Mouse (Mus musculus) MEL (cell line): ENCODE data around the gene Arnt2. TPM values are rescaled to one million over a fixed set of nuclear protein-coding genes. Genes with fewer than 3 reads are reported as not detected.

ENCODE experiments used
- DNase-seq: peaks from one replicate; pipeline ENCODE4 v3.0.0; 2011; ENCODE audit warnings: low read depth, low spot score
- H3K27ac ChIP-seq: 2 replicates; pipeline ENCODE4 v1.5.1; 2012; ENCODE audit warnings: low read depth, mild to moderate bottlenecking, control low read depth, low read length, moderate library complexity; ENCODE audit not compliant: control insufficient read depth
- H3K27me3 ChIP-seq, 2 experiments: fragments of 150-350 bp in 1 of 2; sonication (generic) in 1 of 2; 2 replicates each; pipeline ENCODE4 v1.6.1; 2012; ENCODE audit warnings: low read length in 2 of 2, mild to moderate bottlenecking in 2 of 2, improper control_type of control experiment in 1 of 2, moderate library complexity in 1 of 2; ENCODE audit not compliant: insufficient read depth in 2 of 2, control insufficient read depth in 1 of 2
- H3K36me3 ChIP-seq, 2 experiments: 2 replicates each; pipeline ENCODE4 v1.6.1; 2012 to 2014; ENCODE audit warnings: low read length in 2 of 2, improper control_type of control experiment in 1 of 2, inconsistent platforms in 1 of 2, mild to moderate bottlenecking in 1 of 2; ENCODE audit not compliant: insufficient read depth in 2 of 2, control insufficient read depth in 1 of 2
- H3K4me1 ChIP-seq, 2 experiments: fragments of 150-350 bp in 1 of 2; sonication (generic) in 1 of 2; 2 replicates each; pipeline ENCODE4 v1.6.1; 2012; ENCODE audit warnings: low read length in 2 of 2, improper control_type of control experiment in 1 of 2, mild to moderate bottlenecking in 1 of 2; ENCODE audit not compliant: insufficient read depth in 2 of 2, control insufficient read depth in 1 of 2
- H3K4me3 ChIP-seq, 2 experiments: fragments of 150-350 bp in 1 of 2; sonication (generic) in 1 of 2; 2 replicates each; pipeline ENCODE4 v1.5.1; 2012; ENCODE audit warnings: low read depth in 2 of 2, low read length in 2 of 2, mild to moderate bottlenecking in 2 of 2, moderate library complexity in 2 of 2, control low read depth in 1 of 2, improper control_type of control experiment in 1 of 2; ENCODE audit not compliant: control insufficient read depth in 1 of 2, insufficient read depth in 1 of 2
- H3K79me2 ChIP-seq: 2 replicates; pipeline ENCODE4 v1.6.1; 2012; ENCODE audit warnings: mild to moderate bottlenecking, low read length, moderate library complexity; ENCODE audit not compliant: control insufficient read depth, poor library complexity, insufficient read depth
- H3K9ac ChIP-seq: 2 replicates; pipeline ENCODE4 v1.6.1; 2012; ENCODE audit warnings: low read depth, mild to moderate bottlenecking, control low read depth, low read length, moderate library complexity; ENCODE audit not compliant: control insufficient read depth, poor library complexity, severe bottlenecking
- H3K9me3 ChIP-seq: fragments of 150-350 bp; sonication (generic); replicated peaks from 2 replicates; pipeline ENCODE4 v1.6.1; 2012; ENCODE audit warnings: mild to moderate bottlenecking, low read length, improper control_type of control experiment, moderate library complexity; ENCODE audit not compliant: insufficient read depth
- BHLHE40 ChIP-seq: IDR thresholded peaks from 2 replicates; pipeline ENCODE4 v1.6.1; 2012; ENCODE audit warnings: low read depth, mild to moderate bottlenecking, inconsistent platforms, low read length, improper control_type of control experiment, borderline replicate concordance
- CHD1 ChIP-seq: IDR thresholded peaks from 2 replicates; pipeline ENCODE4 v1.6.1; 2012; ENCODE audit warnings: low read depth, mild to moderate bottlenecking, inconsistent platforms, low read length, improper control_type of control experiment
- CHD2 ChIP-seq: IDR thresholded peaks from 2 replicates; pipeline ENCODE4 v1.6.1; 2011; ENCODE audit warnings: low read length, improper control_type of control experiment
- CTCF ChIP-seq, 3 experiments: IDR thresholded peaks in 2 of 3; conservative IDR thresholded peaks in 1 of 3; 2 replicates each; pipeline ENCODE4 v1.5.1; 2011 to 2012; ENCODE audit warnings: low read length in 3 of 3, low read depth in 2 of 3, mild to moderate bottlenecking in 2 of 3, improper control_type of control experiment in 1 of 3, inconsistent platforms in 1 of 3, mixed read lengths in 1 of 3, moderate library complexity in 1 of 3; ENCODE audit not compliant: control insufficient read depth in 1 of 3, insufficient read depth in 1 of 3, poor library complexity in 1 of 3, severe bottlenecking in 1 of 3
- E2F4 ChIP-seq: IDR thresholded peaks from 2 replicates; pipeline ENCODE4 v1.6.1; 2011; ENCODE audit warnings: low read depth, low read length, improper control_type of control experiment, borderline replicate concordance
- ELF1 ChIP-seq: IDR thresholded peaks from 2 replicates; pipeline ENCODE4 v1.6.1; 2014; ENCODE audit warnings: low read depth, mild to moderate bottlenecking, inconsistent platforms, low read length, improper control_type of control experiment, moderate library complexity
- ETS1 ChIP-seq: IDR thresholded peaks from 2 replicates; pipeline ENCODE4 v1.6.1; 2012; ENCODE audit warnings: low read depth, mild to moderate bottlenecking, inconsistent platforms, low read length, improper control_type of control experiment, moderate library complexity
- GATA1 ChIP-seq: IDR thresholded peaks from 2 replicates; pipeline ENCODE4 v1.6.1; 2011; ENCODE audit warnings: low read depth, low read length, improper control_type of control experiment
- MAFK ChIP-seq: IDR thresholded peaks from 2 replicates; pipeline ENCODE4 v1.6.1; 2011; ENCODE audit warnings: low read depth, mild to moderate bottlenecking, low read length, improper control_type of control experiment, borderline replicate concordance
- MEF2A ChIP-seq: IDR thresholded peaks from 2 replicates; pipeline ENCODE4 v1.6.1; 2014; ENCODE audit warnings: low read depth, mild to moderate bottlenecking, inconsistent platforms, low read length, improper control_type of control experiment; ENCODE audit not compliant: poor library complexity, insufficient replicate concordance, severe bottlenecking; ENCODE audit errors: extremely low read depth
- MXI1 ChIP-seq: IDR thresholded peaks from 2 replicates; pipeline ENCODE4 v1.6.1; 2011; ENCODE audit warnings: mild to moderate bottlenecking, low read depth, low read length, improper control_type of control experiment
- MYC ChIP-seq: IDR thresholded peaks from 2 replicates; pipeline ENCODE4 v1.6.1; 2011; ENCODE audit warnings: low read depth, mild to moderate bottlenecking, low read length, improper control_type of control experiment, moderate library complexity
- NRF1 ChIP-seq: IDR thresholded peaks from 2 replicates; pipeline ENCODE4 v1.6.1; 2014; ENCODE audit warnings: low read depth, mild to moderate bottlenecking, inconsistent platforms, low read length, improper control_type of control experiment, moderate library complexity; ENCODE audit not compliant: poor library complexity, insufficient read depth, severe bottlenecking
- POLR2A ChIP-seq, 2 experiments: IDR thresholded peaks; 2 replicates each; pipeline ENCODE4 v1.6.1; 2011 to 2012; ENCODE audit warnings: low read length in 2 of 2, mild to moderate bottlenecking in 2 of 2, control low read depth in 1 of 2, improper control_type of control experiment in 1 of 2, low read depth in 1 of 2, moderate library complexity in 1 of 2; ENCODE audit not compliant: control insufficient read depth in 1 of 2, insufficient read depth in 1 of 2, poor library complexity in 1 of 2
- POLR2AphosphoS5 ChIP-seq: IDR thresholded peaks from 2 replicates; pipeline ENCODE4 v1.6.1; 2012; ENCODE audit warnings: low read depth, borderline replicate concordance, mild to moderate bottlenecking, inconsistent platforms, low read length, moderate library complexity, mixed read lengths
- RAD21 ChIP-seq: IDR thresholded peaks from 2 replicates; pipeline ENCODE4 v1.6.1; 2011; ENCODE audit warnings: mild to moderate bottlenecking, low read depth, low read length, improper control_type of control experiment
- SIN3A ChIP-seq: IDR thresholded peaks from 2 replicates; pipeline ENCODE4 v1.6.1; 2012; ENCODE audit warnings: low read length, improper control_type of control experiment, inconsistent platforms
- TCF12 ChIP-seq: IDR thresholded peaks from 2 replicates; pipeline ENCODE4 v1.6.1; 2014; ENCODE audit warnings: low read depth, mild to moderate bottlenecking, inconsistent platforms, low read length, improper control_type of control experiment, moderate library complexity
- USF2 ChIP-seq, 2 experiments: IDR thresholded peaks; 2 replicates each; pipeline ENCODE4 v1.6.1; 2011 to 2012; ENCODE audit warnings: improper control_type of control experiment in 2 of 2, low read length in 2 of 2, borderline replicate concordance in 1 of 2, inconsistent platforms in 1 of 2, low read depth in 1 of 2, mild to moderate bottlenecking in 1 of 2; ENCODE audit not compliant: insufficient read depth in 1 of 2
- ZC3H11A ChIP-seq: IDR thresholded peaks from 2 replicates; pipeline ENCODE4 v1.6.1; 2012; ENCODE audit warnings: low read depth, mild to moderate bottlenecking, inconsistent platforms, low read length, improper control_type of control experiment
- ZMIZ1 ChIP-seq: IDR thresholded peaks from 2 replicates; pipeline ENCODE4 v1.6.1; 2012; ENCODE audit warnings: low read depth, mild to moderate bottlenecking, inconsistent platforms, low read length, improper control_type of control experiment, moderate library complexity
- polyA plus RNA-seq, 2 experiments: library from polyadenylated mRNA; stranded (reverse) in 1 of 2; unstranded in 1 of 2; fragments of >175 nt in 1 of 2; fragments of >200 nt in 1 of 2; gene quantifications; 2 replicates each; pipeline versions ENCODE4 v1.2.1 to v1.2.4; 2012; ENCODE audit warnings: low replicate concordance in 2 of 2, low read depth in 1 of 2; ENCODE audit not compliant: insufficient read length in 2 of 2, insufficient read depth in 1 of 2, missing spikeins in 1 of 2
- total RNA-seq: library from RNA; depleted of rRNA; stranded (reverse); fragments of 300-350 nt; gene quantifications from 2 replicates; pipeline ENCODE4 v1.2.3, GENCODE M21; 2012

Arnt2 gene
- total and polyA plus RNA-seq, 3 experiments = not detected

- no peak for DNase-seq
- TF ChIP-seq CHD2 (no peak), ZMIZ1 (no peak), SIN3A (no peak), POLR2A (IDR thresholded peaks at IDR 0.05; ENCODE audit: control insufficient read depth in 1 of 2, insufficient read depth in 1 of 2, low read depth in 1 of 2, low read length in 2 of 2, poor library complexity in 1 of 2) (no peak), RAD21 (no peak), ETS1 (no peak)
Observed at GRCm38 (mm10) chr7:84372871-84373270, 37.1 kb downstream of the Arnt2 start.

GRCm38 (mm10) chr7:84372280-84372679 lies 37.7 kb downstream of the Arnt2 start:
- Histone ChIP-seq H3K79me2 (no peaks in the 10 kb centered on the region), H3K4me3 (no peak overlapping the region), H3K9me3 (no peaks in the 10 kb centered on the region), H3K4me1 (no peaks in the 10 kb centered on the region), H3K27me3 (no peaks in the 10 kb centered on the region), H3K9ac (no peak overlapping the region), H3K27ac (no peak overlapping the region), H3K36me3 (no peaks in the 10 kb centered on the region)
- DNase-seq = no peak
- no peak for TF ChIP-seq POLR2AphosphoS5
- TF ChIP-seq MAFK = no peak
- TF ChIP-seq E2F4 = no peak
- no peak for TF ChIP-seq USF2 (IDR thresholded peaks at IDR 0.05; ENCODE audit: borderline replicate concordance in 1 of 2, insufficient read depth in 1 of 2, low read depth in 1 of 2, low read length in 2 of 2)
- TF ChIP-seq CHD2 = no peak
- no peak for TF ChIP-seq MXI1
- TF ChIP-seq ZC3H11A = no peak
- TF ChIP-seq CHD1 = no peak
- TF ChIP-seq ELF1 = no peak
- no peak for TF ChIP-seq MYC
- no peak for TF ChIP-seq BHLHE40
- no peak for TF ChIP-seq MEF2A
- no peak for TF ChIP-seq GATA1
- no peak for TF ChIP-seq TCF12
- TF ChIP-seq NRF1 = no peak
- TF ChIP-seq RAD21 = no peak
- TF ChIP-seq ZMIZ1 = no peak
- TF ChIP-seq CTCF (IDR thresholded peaks at IDR 0.05 in 2 of 3, conservative IDR thresholded peaks at IDR 0.05 in 1 of 3; ENCODE audit: control insufficient read depth in 1 of 3, insufficient read depth in 1 of 3, low read depth in 2 of 3, low read length in 3 of 3, poor library complexity in 1 of 3, severe bottlenecking in 1 of 3) = no peak

More at GRCm38 (mm10) chr7:84372871-84373270, 37.1 kb downstream of the Arnt2 start:
- Histone ChIP-seq H3K9ac (no peak overlapping the region), H3K9me3 (no peaks in the 10 kb centered on the region), H3K27ac (no peak overlapping the region), H3K4me3 (no peak overlapping the region), H3K79me2 (no peaks in the 10 kb centered on the region), H3K27me3 (no peaks in the 10 kb centered on the region), H3K4me1 (no peaks in the 10 kb centered on the region), H3K36me3 (no peaks in the 10 kb centered on the region)
